Mouse (Mus musculus): Measurements from ENCODE around the gene Ttll5. TPM values are rescaled to one million over a fixed set of nuclear protein-coding genes. Genes with fewer than 3 reads are reported as not detected.

Ttll5 gene
- total RNA-seq, 2 experiments from 2014 or later, result 23.2 to 23.6 TPM

DNA sequence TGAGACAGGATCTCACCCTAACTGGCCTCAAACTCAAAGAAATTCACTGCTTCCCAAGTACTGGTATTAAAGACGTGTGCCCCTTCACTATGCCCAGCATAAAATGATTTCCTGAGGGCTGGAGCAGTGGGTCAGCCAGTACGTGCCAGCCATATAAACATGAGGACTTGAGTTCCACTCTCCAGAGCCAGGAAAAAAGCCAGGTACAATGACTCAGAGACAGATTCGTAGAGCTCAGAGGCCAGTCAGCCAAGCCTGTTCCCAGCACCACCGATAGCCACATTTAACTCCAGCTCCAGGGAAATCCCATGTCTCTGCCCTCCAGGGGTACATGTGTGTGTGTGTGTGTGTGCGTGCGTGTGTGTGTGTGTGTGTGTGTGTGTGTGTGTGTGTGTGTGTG is 215.3 kb downstream of the Ttll5 start:
- DNase-seq (ENCODE audit: low spot score in 2 of 2), result no peak

DNA sequence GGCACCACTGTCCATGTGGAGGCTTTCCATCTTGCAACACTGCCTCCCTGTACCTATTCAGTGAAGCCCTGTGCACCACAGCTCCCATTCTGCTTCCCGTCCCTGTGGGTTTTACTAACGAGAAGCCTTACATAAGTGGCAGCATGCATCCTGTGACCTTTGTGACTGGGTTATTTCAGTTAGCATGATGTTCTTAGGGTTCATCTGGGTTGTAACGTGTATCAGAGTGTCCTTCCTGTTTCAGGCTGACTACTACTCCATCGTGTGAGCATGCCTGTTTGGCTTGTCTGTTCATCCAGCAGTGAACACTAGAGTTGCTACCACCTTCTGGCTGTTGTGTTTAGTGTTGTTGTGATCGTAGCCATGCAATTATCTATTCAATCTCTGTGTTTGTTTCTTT is 221.7 kb downstream of the Ttll5 start:
- no peak for DNase-seq (ENCODE audit: low spot score in 2 of 2)

DNA sequence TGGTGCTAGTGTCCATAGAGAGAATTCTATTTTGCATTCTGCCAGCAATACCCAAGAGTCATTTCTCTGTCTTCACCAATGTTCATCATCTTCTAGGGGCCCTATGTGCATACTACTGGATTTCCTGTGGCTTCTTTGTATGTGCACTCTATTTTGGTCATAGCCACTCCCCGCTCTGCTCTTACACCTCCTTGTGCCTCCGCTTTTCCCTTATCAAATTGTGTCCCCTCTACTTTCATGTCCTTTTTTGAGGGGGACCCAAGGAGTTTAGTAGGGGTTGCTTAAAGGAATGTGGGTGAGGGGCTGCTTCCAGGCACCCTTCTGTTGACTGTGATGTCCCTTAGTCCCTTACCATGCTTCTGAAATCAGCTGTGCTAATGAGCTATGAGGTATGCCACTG is 222.3 kb downstream of the Ttll5 start:
- DNase-seq (ENCODE audit: low spot score in 2 of 2), result no peak

DNA sequence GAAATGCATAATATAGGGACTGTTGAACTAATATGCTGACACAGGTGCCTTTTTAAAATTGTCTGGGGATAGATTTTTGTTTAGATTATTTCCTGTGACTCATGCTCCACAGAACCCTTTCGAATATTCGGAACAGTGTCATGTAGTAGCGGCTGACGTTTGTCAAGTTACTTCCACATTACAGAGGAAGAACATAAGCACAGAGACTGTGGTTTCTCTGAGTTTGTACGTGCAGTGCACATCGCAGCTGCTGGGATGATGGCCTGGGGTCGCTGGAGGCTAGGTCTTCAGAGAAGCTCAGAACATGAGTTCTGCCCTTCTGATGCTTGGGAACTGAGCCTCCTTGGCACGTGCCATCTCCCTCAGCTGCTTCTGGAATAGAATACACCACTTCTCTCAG is 222.9 kb downstream of the Ttll5 start:
- DNase-seq (ENCODE audit: low spot score in 2 of 2), result no peak

DNA sequence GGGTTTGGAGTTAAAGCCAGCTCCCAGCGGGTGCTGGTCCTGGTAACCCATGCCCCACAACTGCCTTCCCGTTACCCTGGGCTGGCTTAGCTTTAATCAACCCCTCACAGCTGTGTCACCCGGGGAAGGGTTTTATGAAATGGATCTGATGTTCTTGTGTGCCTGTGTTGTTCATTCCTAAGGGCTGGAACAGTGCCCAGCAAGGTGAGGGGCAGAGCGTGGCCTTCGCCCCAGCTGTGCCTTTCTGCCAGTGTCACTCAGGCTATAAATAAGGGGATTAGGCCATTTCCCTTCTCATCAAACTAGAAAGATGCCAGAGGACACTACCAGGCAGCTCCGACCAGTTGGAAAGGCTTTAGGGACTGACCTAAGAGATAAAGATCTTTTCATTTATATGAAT is 225.4 kb downstream of the Ttll5 start:
- no peak for DNase-seq (ENCODE audit: low spot score in 2 of 2)

DNA sequence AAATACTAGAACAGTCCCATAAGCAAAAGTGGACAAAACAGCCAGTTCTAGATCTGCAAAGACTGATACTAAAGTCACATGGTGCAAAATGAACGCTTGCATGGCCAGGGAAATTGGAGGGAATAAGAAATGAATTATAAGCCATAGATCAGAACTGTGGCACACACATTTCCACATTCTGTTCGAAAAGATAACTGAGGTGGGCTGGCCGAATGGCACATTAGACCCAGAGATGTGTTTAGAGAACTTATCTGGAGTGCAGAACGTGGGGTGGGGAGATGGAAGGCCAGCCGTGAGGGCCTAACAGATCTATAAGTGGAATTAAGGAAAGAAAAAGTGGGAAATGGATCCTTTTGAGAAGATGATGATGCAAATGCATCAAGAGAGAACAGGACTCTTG is 227.0 kb downstream of the Ttll5 start:
- DNase-seq (ENCODE audit: low spot score in 2 of 2), result no peak

DNA sequence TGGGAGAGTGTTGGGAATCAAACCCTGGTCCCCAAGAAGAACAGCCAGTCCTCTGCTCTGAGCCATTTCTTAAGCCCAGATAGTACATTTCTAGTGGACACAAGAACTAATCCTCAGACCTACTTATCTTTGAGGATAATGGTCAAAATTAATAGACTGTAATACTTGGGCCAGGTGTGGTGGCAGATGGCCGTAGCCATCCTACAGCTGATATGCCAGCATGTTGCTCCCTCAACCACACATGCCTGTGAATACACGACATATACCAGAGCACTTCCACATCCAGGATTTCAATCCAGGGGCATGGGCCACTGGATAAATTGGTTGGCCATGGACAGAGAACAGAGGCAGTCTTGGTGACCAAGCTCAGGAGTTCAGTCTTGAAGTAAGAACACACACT is 230.8 kb downstream of the Ttll5 start:
- no peak for DNase-seq (ENCODE audit: low spot score in 2 of 2)

DNA sequence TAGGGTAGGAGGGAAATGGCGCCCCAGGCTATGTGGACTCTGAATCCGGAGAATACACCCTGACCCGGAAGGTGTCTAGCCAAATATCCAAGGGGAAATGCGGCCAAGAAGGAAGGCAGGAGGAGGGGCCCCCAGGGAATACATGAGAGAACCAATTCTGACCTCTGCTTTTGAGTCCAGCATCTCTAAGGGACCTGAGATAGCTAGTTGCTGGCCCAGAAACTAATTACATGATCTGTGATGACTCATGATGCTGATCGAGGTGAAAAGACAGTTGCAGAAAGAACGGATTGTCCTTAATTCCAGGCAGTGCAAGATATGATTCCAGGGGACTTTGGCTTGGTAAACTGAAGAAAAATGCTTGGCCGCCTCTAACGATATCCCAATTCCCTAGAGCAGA is 232.5 kb downstream of the Ttll5 start:
- no peak for DNase-seq (ENCODE audit: low spot score in 2 of 2)

DNA sequence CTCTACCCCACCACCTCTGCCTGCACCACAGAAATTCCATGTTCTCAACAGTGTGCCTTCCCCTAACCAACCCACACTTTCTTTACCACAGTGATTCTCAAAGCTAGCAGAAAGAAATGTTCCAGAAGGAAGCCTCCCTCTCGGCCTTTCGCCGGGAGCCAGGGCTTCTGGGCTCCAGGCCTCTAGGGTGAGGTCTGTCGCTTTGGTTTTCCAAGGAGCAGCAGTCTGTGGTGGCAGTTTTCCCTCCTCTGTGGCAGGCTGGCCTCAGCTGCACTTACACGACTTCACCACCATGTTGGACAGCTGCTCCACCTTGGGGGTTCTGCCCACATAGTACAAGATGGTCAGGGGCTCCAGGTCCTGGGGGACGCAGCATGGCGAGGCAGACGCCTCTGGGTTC is 233.1 kb downstream of the Ttll5 start:
- no peak for DNase-seq (ENCODE audit: low spot score in 2 of 2)

DNA sequence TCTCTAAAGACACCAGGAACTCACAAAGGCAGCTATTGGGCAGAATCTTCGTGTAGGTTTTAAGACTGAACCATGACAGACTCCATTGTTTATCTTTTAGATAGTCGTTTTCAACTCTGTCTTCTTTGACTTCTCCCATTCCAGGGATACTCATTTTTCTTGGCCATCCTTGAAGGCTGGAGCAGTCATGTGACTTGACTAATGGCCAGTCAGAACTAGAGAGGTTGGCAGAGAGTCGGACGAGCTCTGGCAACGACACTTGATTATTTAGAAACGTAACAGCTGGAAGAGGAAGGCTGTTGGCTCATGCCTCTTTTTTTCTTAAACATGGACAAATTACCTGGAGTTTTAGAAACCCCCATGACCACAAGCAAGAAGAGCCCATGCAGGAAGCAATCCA is 234.9 kb downstream of the Ttll5 start:
- DNase-seq (ENCODE audit: low spot score in 2 of 2), result no peak

DNA sequence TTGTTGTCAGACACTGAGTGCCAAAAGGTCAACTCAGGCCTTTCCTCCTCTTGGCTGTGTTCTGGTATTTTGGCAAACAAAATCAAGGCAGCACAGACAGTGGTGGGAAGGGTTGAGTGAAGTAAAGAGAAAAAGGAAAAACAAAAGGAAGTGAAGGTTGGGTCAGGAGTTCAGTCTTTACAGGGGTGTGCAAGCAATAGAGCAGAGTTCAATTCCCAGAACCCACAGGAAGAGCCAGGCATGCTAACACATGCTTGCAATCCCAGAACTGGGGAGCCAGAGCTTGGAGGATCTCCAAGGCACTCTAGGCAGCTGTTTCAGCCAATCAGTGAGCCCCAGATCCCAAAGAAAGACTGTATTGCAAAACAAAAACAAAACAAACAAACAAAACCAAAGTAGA is 240.3 kb downstream of the Ttll5 start:
- DNase-seq (ENCODE audit: low spot score in 2 of 2), result no peak

DNA sequence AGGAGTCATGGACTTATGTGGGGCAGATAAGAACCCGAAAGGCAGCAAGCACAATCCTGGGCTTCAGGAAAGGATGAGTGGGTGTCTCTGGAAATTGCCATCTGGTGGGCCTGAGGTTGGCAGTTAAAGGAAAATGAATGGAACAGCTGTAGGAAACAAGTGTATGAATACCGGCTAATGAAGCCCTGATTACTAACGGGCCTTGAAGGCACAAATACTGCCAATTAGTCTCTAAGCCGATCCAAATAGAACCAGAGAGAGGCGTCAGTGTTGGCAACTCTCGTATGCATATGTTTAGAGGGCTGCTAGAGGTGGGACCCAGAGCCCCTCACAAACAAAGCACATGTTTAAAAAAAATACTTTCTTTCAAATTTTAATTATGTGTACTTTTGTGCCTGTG is 247.0 kb downstream of the Ttll5 start:
- DNase-seq (ENCODE audit: low spot score in 2 of 2), result no peak

DNA sequence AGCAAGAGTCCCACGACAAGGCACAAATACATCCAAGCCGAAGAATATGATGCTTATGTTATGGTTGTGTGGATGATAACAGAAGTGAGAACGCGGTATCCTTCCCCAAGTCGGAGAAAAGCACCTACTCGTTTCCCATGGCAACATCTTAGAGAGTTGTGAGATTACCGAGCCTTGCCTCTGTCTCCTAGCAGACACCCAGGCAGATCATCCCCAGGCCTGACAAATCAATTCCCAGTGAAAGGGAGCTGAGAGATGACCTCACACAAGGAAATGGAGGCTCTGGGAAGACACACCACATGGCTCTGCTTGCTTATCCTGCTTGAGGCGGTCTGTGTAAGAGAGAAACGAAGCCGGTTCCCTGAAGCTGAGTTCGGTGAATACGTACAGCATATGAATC is 250.2 kb downstream of the Ttll5 start:
- DNase-seq (ENCODE audit: low spot score in 2 of 2), result no peak

DNA sequence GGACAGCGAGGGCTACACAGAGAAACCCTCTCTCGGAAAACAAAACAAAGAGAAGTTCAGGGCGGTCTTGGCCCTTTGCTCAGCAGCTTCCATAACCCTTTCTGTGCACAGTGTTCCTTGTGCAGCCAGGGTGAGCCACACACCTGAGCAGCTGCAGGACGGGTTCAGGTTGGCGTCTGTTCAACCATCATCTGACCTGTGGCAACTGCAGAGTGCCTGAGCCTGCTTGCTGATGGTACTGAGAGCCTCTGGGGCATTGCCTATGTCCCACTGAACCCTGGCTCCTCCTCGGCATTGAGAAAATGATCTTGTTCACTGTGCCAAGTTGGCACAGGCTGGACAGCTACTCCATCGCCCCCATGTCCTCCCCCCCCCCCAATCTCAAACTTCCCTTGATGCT is 250.9 kb downstream of the Ttll5 start:
- DNase-seq (ENCODE audit: low spot score in 2 of 2), result no peak

DNA sequence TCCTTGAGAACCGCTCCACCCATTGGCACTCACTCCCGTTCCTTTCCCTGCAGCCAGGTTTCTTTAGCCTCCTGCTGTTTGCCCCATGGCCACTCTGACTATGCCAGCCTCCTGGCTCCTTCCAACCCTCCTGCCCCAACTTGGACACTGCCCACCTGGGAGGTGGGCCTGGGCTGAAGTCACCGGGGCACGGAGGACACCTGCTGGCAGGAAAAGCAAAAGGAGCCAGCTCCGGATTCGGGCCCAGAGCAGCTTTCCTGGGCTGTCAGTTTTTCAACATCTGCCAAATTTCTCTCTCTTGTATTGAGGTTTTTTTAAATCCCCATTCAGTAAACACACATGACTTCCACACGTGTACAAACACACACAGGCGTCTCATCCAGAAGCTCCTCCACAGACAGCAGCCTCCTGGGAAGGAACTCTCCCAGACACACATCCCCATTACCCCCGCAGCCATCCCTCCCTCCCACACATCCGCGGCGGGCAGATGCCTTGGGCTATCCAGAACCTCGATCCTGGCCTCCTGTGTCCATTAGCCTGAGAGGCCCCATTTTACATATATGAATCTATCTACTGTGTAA is 252.0 kb downstream of the Ttll5 start:
- no peak for DNase-seq (ENCODE audit: low spot score in 2 of 2)

DNA sequence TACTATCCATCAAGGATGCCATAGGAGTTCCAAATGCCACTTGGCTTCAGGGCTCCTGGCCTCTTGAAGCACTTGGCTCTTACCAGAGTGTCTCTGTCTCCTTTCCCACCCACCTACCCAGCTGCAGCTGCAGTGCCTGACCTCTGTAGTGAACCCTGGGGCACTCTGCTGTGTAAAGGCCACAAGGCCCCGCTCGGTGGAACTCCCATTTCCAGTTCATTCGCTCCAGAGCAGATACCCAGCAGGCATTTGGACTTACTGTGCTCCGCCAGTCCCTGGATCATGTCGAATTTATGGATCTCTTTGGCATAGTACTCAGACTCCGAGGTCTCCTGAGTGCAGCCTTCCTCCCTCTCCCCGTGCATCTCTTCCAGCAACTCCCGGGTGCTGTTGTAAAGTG is 252.9 kb downstream of the Ttll5 start:
- DNase-seq (ENCODE audit: low spot score in 2 of 2), result no peak

DNA sequence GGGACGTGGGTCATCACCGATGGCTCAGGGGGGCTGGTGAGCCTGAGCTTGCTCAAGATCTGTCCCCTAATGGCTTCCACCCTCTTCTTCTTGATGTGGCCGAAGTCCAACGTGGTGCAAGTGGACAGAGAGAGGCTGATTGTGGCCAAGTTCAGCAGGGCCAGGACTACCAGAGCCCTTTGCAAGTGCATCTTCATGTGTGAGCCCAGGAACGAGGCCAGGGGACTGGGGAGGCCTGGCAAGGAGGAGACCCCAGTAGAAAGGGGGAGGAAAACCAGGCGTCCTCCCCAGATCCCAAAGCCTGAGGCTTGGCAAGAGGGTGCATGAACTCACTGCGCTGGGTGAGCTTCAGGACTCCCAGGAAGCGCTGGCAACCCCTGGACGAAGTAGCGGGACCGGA is 253.3 kb downstream of the Ttll5 start:
- no peak for DNase-seq (ENCODE audit: low spot score in 2 of 2)

DNA sequence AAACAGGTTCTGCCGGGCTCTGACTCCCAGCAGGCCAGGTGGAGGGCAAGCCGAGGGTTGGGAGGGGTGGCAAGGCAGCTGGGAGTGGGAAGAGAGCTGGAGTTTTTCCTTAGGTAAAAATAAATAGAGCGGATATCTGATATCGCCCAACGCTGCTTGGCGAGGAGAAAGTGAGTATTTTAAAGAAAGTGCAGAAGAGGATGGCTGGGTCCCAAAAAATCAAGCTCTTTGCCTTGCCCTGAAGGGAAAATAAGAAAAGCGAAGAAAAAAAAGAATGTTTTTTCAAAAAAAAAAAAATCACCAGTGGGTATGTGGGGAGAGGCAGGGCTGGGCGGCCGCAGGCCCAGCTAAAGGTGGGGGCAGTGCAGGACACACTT is 253.7 kb downstream of the Ttll5 start:
- DNase-seq (ENCODE audit: low spot score in 2 of 2), result no peak

DNA sequence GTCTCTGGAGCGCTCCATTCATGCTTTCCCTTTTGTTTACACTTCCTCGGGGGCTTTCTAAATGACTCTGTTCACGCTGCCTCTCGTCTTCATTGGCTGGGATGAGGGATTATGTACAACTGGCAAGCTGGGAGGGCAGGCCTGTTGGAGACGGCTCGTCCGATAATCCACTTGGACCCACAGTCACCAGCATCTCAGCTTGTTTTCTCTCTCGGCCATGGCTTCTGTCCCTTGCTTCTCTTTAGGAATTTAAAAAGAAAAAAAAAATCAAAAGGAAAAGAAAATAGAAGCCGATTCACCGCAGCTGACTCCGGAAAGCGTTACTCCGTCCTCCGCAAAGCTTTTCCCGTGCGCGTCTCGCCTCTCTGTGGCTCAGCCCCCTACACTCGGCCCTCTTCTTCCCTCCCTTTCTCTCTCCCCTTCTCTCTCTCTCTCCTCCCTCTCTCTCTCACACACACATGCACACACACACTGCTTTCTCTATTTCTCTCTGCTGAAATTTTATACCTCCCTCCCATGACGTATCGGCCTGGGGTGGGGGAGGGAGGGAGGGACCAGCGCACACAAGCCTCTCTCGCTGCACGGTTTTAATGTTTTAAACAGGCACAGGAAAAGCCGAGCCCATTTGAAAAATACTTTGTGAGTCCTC is 254.2 kb downstream of the Ttll5 start, which contains the start of gene Tgfb3:
Tgfb3 (minus strand) TSS at position 489 of the 649 bp plus-strand sequence.
- no peak for DNase-seq (ENCODE audit: low spot score in 2 of 2)

DNA sequence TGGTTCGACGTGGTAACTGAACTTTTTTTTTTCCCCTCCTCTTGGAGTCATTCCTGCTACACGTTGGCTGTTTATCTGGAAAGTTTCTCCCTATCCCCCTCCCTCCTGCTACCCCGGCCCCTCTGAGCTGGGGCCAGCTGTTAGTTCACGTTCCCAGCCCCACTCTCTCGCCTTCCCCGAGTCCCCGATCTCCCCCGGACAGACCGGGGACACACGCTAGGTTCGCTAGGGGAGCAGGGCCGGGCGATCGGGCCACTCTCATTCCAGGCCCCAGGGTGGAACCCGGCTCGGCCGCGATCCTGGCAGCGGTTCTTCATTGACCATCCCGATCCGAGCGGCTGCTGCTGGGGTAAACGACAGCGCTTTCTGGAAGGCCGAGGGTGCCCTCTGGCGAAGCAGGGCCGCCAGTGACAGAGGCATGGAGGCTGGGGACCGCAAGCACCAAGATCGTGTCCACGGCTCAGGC is 254.8 kb downstream of the Ttll5 start:
- DNase-seq (ENCODE audit: low spot score in 2 of 2), result peak; percentile 81 to 86

DNA sequence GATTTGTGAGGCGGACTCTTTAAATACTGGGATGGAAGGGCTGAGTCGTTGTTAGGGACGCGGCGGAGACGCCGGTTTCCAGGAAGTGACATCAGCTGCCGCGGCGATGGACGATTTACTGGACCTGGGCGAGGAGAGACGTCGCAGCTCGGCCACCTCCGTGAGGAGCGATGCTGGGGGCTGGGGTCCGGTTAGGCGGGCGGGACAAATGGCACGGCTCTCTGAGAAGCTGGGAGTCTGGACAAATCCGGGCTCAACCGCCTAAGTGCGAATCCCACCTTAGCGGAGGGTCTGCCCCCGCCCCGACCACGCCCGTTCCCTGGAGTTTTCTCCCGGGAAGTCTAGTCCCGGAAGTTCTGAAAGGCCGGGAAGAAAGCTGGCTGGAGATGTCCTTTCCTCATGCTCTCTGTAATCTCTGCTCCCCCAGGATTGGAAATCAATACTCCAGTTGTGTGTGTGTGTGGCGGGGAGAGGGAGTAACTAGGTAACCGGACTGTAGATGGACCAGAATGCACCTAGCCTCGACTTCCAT is 258.1 kb downstream of the Ttll5 start, which contains the start of gene Ift43:
Ift43 (plus strand) TSS at position 61 of the 532 bp plus-strand sequence.
- DNase-seq (ENCODE audit: low spot score in 2 of 2), result peak; percentile 46 to 70

DNA sequence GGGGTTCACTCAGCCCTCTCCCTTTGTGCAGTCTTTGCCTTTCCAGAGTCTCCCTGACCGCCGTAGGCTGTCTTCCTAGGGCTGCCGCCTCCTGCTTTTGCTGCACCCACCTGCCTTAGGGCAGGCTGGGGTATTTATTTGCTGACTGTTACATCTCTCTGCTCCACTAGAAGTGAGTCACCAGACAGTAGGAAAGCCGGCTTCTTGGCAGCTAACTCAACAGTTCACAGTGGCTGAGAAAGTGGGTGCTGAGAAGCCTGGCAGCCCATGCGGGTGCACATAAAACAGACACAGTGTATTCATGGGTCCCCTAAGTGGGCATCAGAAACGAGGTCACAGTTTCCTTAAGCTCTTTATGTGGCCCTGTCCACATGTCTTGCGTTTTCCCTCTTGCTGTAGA is 261.4 kb downstream of the Ttll5 start:
- no peak for DNase-seq (ENCODE audit: low spot score in 2 of 2)

DNA sequence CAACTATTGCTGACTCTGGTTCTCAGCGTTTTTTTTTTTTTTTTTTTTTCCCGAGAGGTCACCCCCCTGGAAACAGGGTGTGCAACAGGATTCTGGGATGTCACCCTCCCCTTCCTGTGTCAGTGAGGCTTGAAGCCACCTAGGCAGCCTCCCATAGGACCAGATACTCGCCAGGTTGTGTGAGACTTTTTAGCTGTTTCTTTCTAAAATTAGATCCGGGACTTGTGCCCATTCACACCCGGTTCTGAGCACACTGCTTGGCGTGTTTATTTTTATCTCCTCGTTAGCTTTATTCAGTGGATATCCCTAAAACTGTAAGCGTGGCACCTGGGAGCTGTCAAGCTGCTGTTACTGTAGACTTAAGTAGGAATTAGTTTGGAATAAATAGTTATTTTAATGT is 262.1 kb downstream of the Ttll5 start:
- DNase-seq (ENCODE audit: low spot score in 2 of 2), result no peak

Data from adrenal gland, postnatal 4 days (tissue).